In the genomic region with DNA sequence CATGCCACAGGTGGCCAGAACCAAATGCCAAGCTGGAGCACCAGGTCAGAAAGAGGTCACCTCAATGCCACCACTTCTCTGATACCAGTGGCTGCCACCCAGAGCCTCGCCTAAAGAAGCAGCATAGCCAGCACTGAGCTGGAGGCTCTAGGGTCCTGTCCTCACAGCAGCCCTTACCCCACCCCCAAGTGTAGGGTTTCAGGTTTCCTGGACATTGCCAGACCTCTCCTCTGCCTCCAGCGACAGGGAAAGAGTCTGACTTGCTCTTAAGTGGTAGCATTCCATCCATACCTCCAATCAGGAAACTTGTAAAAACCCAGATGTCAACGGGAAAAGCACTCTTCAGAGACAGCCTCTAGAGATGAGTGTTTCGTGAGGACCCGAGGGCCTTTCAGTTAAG, we compare ENCODE assay signal across 12 mouse cellular contexts. TPM values are rescaled to one million over a fixed set of nuclear protein-coding genes. Genes with fewer than 3 reads are reported as not detected.
A peak's percentile ranks its signal among the peaks of the same experiment; 100 is the strongest.
DNase-seq lines count a peak whose midpoint lies in the region; ATAC-seq and TF ChIP-seq lines count a peak whose summit lies in the region.
"Had no signal": no experiment of that assay in that cellular context is flagged by ENCODE, and none has a peak within 500 bp of the region (broad histone marks: within the 10 kb centered on the region; RNA-seq: fewer than 3 reads in every experiment).

No protein-coding gene starts in this region.

- peak; percentile 79 for DNase-seq in 3T3-L1 (ENCODE audit: low read depth, low spot score)
- peak; percentile 52 for DNase-seq in ZHBTc4 (ENCODE audit: low read depth, low spot score)
- DNase-seq in lung, adult 18-20 months = peak; percentile 69 to 80
- DNase-seq in right cerebral cortex, postnatal 25 days = no peak
- no peak for DNase-seq in thymus, adult 2 months
- DNase-seq in forebrain, embryonic 11.5 days (ENCODE audit: low spot score) = no peak
- DNase-seq: cerebellum, postnatal 36 days; kidney, postnatal 14 days; right cerebral cortex, postnatal 4 days; thymus, postnatal 25 days had no signal

- peaks cover 40 to 74% of the 10 kb centered on the region in 2 experiments for H3K4me1 ChIP-seq in heart, embryonic 14.5 days (ENCODE audit: control insufficient read depth in 2 of 2, insufficient read depth in 2 of 2, low read length in 2 of 2)
- peaks cover 3% of the 10 kb centered on the region; the same call in 1 of the 2 replicates for H3K4me1 ChIP-seq in thymus, adult 2 months (replicated peaks; ENCODE audit: control insufficient read depth, insufficient read depth, low read length)
- no peaks in the 10 kb centered on the region for H3K4me1 ChIP-seq in forebrain, embryonic 11.5 days (replicated peaks; ENCODE audit: control insufficient read depth, insufficient read depth, low read length)

- 4% methylated on average over 5 of the region's 5 CpGs for WGBS in heart, embryonic 14.5 days
- WGBS in thymus, adult 2 months = 90% methylated on average over 5 of the region's 5 CpGs
- WGBS in forebrain, embryonic 11.5 days = 36% methylated on average over 5 of the region's 5 CpGs

- H3K27ac ChIP-seq in heart, embryonic 14.5 days (replicated peaks in 1 of 2; ENCODE audit: control insufficient read depth in 1 of 2, insufficient read depth in 1 of 2, low read depth in 2 of 2, low read length in 2 of 2) = peak overlapping the region; percentile 88 to 89
- no peak overlapping the region for H3K27ac ChIP-seq in thymus, adult 2 months (ENCODE audit: control insufficient read depth, insufficient read depth, low read length)
- H3K27ac ChIP-seq in forebrain, embryonic 11.5 days (ENCODE audit: low read depth, low read length) = no peak overlapping the region

- H3K27me3 ChIP-seq in heart, embryonic 14.5 days (ENCODE audit: control insufficient read depth, insufficient read depth, low read length) = no peaks in the 10 kb centered on the region
- no peaks in the 10 kb centered on the region for H3K27me3 ChIP-seq in thymus, adult 2 months (ENCODE audit: control insufficient read depth, insufficient read depth, low read length)
- H3K27me3 ChIP-seq in forebrain, embryonic 11.5 days (ENCODE audit: control insufficient read depth, insufficient read depth, low read length) = no peaks in the 10 kb centered on the region

- no peak overlapping the region for H3K4me3 ChIP-seq in heart, embryonic 14.5 days (ENCODE audit: control insufficient read depth in 1 of 2, insufficient read depth in 1 of 2, low read depth in 1 of 2, low read length in 2 of 2)
- no peak overlapping the region for H3K4me3 ChIP-seq in thymus, adult 2 months (ENCODE audit: control insufficient read depth, insufficient read depth, low read length)
- H3K4me3 ChIP-seq in forebrain, embryonic 11.5 days (ENCODE audit: low read depth, low read length) = no peak overlapping the region

- no peaks in the 10 kb centered on the region for H3K36me3 ChIP-seq in heart, embryonic 14.5 days (ENCODE audit: control insufficient read depth, insufficient read depth, low read length)
- no peaks in the 10 kb centered on the region for H3K36me3 ChIP-seq in thymus, adult 2 months (ENCODE audit: control insufficient read depth, insufficient read depth, low read length)
- no peaks in the 10 kb centered on the region for H3K36me3 ChIP-seq in forebrain, embryonic 11.5 days (ENCODE audit: control insufficient read depth, insufficient read depth, low read length)
- H3K36me3 ChIP-seq: G1E had no signal

- peak overlapping the region; percentile 12 for H3K4me2 ChIP-seq in heart, embryonic 14.5 days (ENCODE audit: low read length)
- H3K4me2 ChIP-seq in forebrain, embryonic 11.5 days (ENCODE audit: low read depth, low read length, severe bottlenecking) = no peak overlapping the region

- H3K9me3 ChIP-seq in heart, embryonic 14.5 days (ENCODE audit: control insufficient read depth, low read length) = no peaks in the 10 kb centered on the region
- H3K9me3 ChIP-seq in forebrain, embryonic 11.5 days (ENCODE audit: control insufficient read depth, low read length) = no peaks in the 10 kb centered on the region
- H3K9me3 ChIP-seq: G1E had no signal

- H3K9ac ChIP-seq in heart, embryonic 14.5 days (ENCODE audit: low read length) = 0 out of 2 replicates have a peak overlapping the region, but pooled peaks have one; percentile 30
- H3K9ac ChIP-seq in forebrain, embryonic 11.5 days (ENCODE audit: low read length) = no peak overlapping the region

- peak; percentile 84 for ATAC-seq in heart, embryonic 14.5 days (ENCODE audit: insufficient number of reproducible peaks, insufficient read depth, low FRiP score, low read depth)
- no peak for ATAC-seq in forebrain, embryonic 11.5 days (replicated peaks; ENCODE audit: low FRiP score)

- TF ChIP-seq CTCF in thymus, adult 2 months (IDR thresholded peaks at IDR 0.05; ENCODE audit: borderline replicate concordance, control insufficient read depth, extremely low read depth, insufficient read depth, low read length, poor library complexity) = no peak

- TF ChIP-seq POLR2A in thymus, adult 2 months (IDR thresholded peaks at IDR 0.05; ENCODE audit: control insufficient read depth, extremely low read depth, insufficient read depth, low read length, poor library complexity) = no peak

RNA-seq across cellular contexts. Expression of gene Sorcs2, which starts 12.9 kb away (rescaled TPM):
- 9.9 and 10.3 TPM in 2 replicates for polyA plus RNA-seq in heart, embryonic 14.5 days (2014; fragmentation: Nextera tagmentation; extraction: Ambion mirVana)
- polyA plus RNA-seq in thymus, adult 2 months (2012; rRNA removed) = 5.7 TPM in 2 replicates
- polyA plus RNA-seq in forebrain, embryonic 11.5 days (2014; fragmentation: Nextera tagmentation; extraction: Ambion mirVana) = 6.4 and 7.8 TPM in 2 replicates

Comparison
In these comparisons a context has a peak if more than half of its experiments do, and no peak if none do; other contexts are left out.
1. DNase-seq: peak in 3T3-L1 (single experiment), ZHBTc4 (single experiment) and lung, adult 18-20 months (2 of 2); none in right cerebral cortex, postnatal 25 days (single experiment), thymus, adult 2 months (single experiment) and forebrain, embryonic 11.5 days (single experiment).
2. H3K27ac ChIP-seq: peak in heart, embryonic 14.5 days (2 of 2); none in thymus, adult 2 months (single experiment) and forebrain, embryonic 11.5 days (single experiment).